Mouse (Mus musculus) mature B cell (primary cell): ENCODE data around the gene Irgm2.

Experiments used
- in situ Hi-C: fragments of 300-500 bp; cut with MboI; formaldehyde crosslinking; loops from 2 replicates; pipeline ENCODE4 v1.14.3; 2019

Gene Irgm2

GRCm38 (mm10) chr11:58260156-58260555 lies 60.7 kb downstream of the Irgm2 start:
- in situ Hi-C loops = no loop called here

GRCm38 (mm10) chr11:58261826-58262225 lies 62.4 kb downstream of the Irgm2 start:
- in situ Hi-C loops = no loop called here

- in situ Hi-C loops = no loop called here
Measured at GRCm38 (mm10) chr11:58262336-58262735, 62.9 kb downstream of the Irgm2 start.

- in situ Hi-C loops = no loop called here
Measured at GRCm38 (mm10) chr11:58263516-58263915, 64.1 kb downstream of the Irgm2 start.

- in situ Hi-C loops = no loop called here
Measured at GRCm38 (mm10) chr11:58264546-58264945, 65.1 kb downstream of the Irgm2 start.

- in situ Hi-C loops = no loop called here
Measured at GRCm38 (mm10) chr11:58268285-58268684, 68.9 kb downstream of the Irgm2 start.
